Mouse (Mus musculus) central nervous system, embryonic 11.5 days (tissue): Measurements from ENCODE around the gene Bcl6b. TPM values are rescaled to one million over a fixed set of nuclear protein-coding genes. Genes with fewer than 3 reads are reported as not detected.

Experiments used
- polyA plus RNA-seq: library from polyadenylated mRNA; depleted of rRNA; stranded (reverse); fragments of >200 nt; gene quantifications from 2 replicates; pipeline ENCODE4 v1.2.3, GENCODE M21; 2012; rRNA removed

Bcl6b gene
- 5.3 and 7.2 TPM in 2 replicates for polyA plus RNA-seq

GRCm38 (mm10) chr11:70229260-70230010 lies at the start of gene Bcl6b:
TSS of gene Bcl6b (minus strand) at chr11:70229798.

GRCm38 (mm10) chr11:70254931-70255531 lies 25.4 kb upstream of the Bcl6b start, which contains the start of gene Alox12:
TSS of gene Alox12 (minus strand) at chr11:70255353.

GRCm38 (mm10) chr11:70239541-70240279 lies 10.1 kb upstream of the Bcl6b start, which contains the start of the genes Gm21988 and Rnasek:
TSS of gene Gm21988 (minus strand) at chr11:70239830.
TSS of gene Rnasek (minus strand) at chr11:70239842.

GRCm38 (mm10) chr11:70237457-70238167 lies 8.0 kb upstream of the Bcl6b start, which contains the start of gene 0610010K14Rik:
TSS of gene 0610010K14Rik (minus strand) at chr11:70237914.

GRCm38 (mm10) chr11:70220731-70221602 lies 8.6 kb downstream of the Bcl6b start, which contains the start of gene Slc16a13:
TSS of gene Slc16a13 (minus strand) at chr11:70221064.

GRCm38 (mm10) chr11:70212423-70212822 lies 17.2 kb downstream of the Bcl6b start, which contains the start of gene Slc16a11:
TSS of gene Slc16a11 (plus strand) at chr11:70212752.

Other genes starting within 250 kb of the Bcl6b start
- gene Ctdnep1, start 248.6 kb downstream of the Bcl6b start, polyA plus RNA-seq, result 88.4 and 139 TPM in 2 replicates
- 112 and 147 TPM in 2 replicates for gene Elp5, start 247.3 kb downstream of the Bcl6b start, polyA plus RNA-seq
- 303 and 380 TPM in 2 replicates for gene Gabarap, start 238.7 kb downstream of the Bcl6b start, polyA plus RNA-seq
- gene Phf23, start 234.0 kb downstream of the Bcl6b start, polyA plus RNA-seq, result 66.5 and 98.1 TPM in 2 replicates
- 32.7 and 40.0 TPM in 2 replicates for gene Dvl2, start 229.2 kb downstream of the Bcl6b start, polyA plus RNA-seq
- gene Acadvl, start 214.4 kb downstream of the Bcl6b start, polyA plus RNA-seq, result 32.6 and 38.6 TPM in 2 replicates
- 71.2 and 101 TPM in 2 replicates for gene Dlg4, start 212.9 kb downstream of the Bcl6b start, polyA plus RNA-seq
- gene Asgr1, start 175.7 kb downstream of the Bcl6b start, polyA plus RNA-seq, result 1.4 TPM in 2 replicates
- 0.49 and 0.56 TPM in 2 replicates for gene Asgr2, start 137.2 kb downstream of the Bcl6b start, polyA plus RNA-seq
- 0.19 and 0.31 TPM in 2 replicates for gene Mgl2, start 99.5 kb downstream of the Bcl6b start, polyA plus RNA-seq
- 0.40 and 2.1 TPM in 2 replicates for gene Clec10a, start 73.6 kb downstream of the Bcl6b start, polyA plus RNA-seq
- 0.35 and 0.47 TPM in 2 replicates for gene Slc16a11, start 17.0 kb downstream of the Bcl6b start, polyA plus RNA-seq
- gene Slc16a13, start 8.7 kb downstream of the Bcl6b start, polyA plus RNA-seq, result 11.0 and 43.0 TPM in 2 replicates
- 152 and 226 TPM in 2 replicates for gene 0610010K14Rik, start 8.1 kb upstream of the Bcl6b start, polyA plus RNA-seq
- 11.4 and 21.8 TPM in 2 replicates for gene Gm21988, start 10.0 kb upstream of the Bcl6b start, polyA plus RNA-seq
- 3.4 and 39.5 TPM in 2 replicates for gene Rnasek, start 10.0 kb upstream of the Bcl6b start, polyA plus RNA-seq
- gene Alox12, start 25.6 kb upstream of the Bcl6b start, polyA plus RNA-seq, result 2.6 and 3.1 TPM in 2 replicates
- gene Alox12e, start 92.8 kb upstream of the Bcl6b start, polyA plus RNA-seq, result not detected in 2 replicates
- gene Alox15, start 122.2 kb upstream of the Bcl6b start, polyA plus RNA-seq, result 0.18 and 0.55 TPM in 2 replicates
- 34.7 and 45.0 TPM in 2 replicates for gene Pelp1, start 180.2 kb upstream of the Bcl6b start, polyA plus RNA-seq
- gene Arrb2, start 202.8 kb upstream of the Bcl6b start, polyA plus RNA-seq, result 49.1 and 64.2 TPM in 2 replicates
- gene Med11, start 222.1 kb upstream of the Bcl6b start, polyA plus RNA-seq, result 37.6 and 48.2 TPM in 2 replicates
- gene Zmynd15, start 229.6 kb upstream of the Bcl6b start, polyA plus RNA-seq, result 0.47 and 0.52 TPM in 2 replicates
- 1.7 and 2.2 TPM in 2 replicates for gene Cxcl16, start 230.2 kb upstream of the Bcl6b start, polyA plus RNA-seq